Comparison of ENCODE assay signal across 18 mouse cellular contexts in genomic region chr17:78221860-78222259, GRCm38 (mm10). TPM values are rescaled to one million over a fixed set of nuclear protein-coding genes. Genes with fewer than 3 reads are reported as not detected.
DNase-seq lines count a peak whose midpoint lies in the region; ATAC-seq and TF ChIP-seq lines count a peak whose summit lies in the region.
"Had no signal": no experiment of that assay in that cellular context is flagged by ENCODE, and none has a peak within 500 bp of the region (broad histone marks: within the 10 kb centered on the region; RNA-seq: fewer than 3 reads in every experiment).

No protein-coding gene starts in this region.

- DNase-seq in heart, adult 11 months, result peak; percentile 94
- DNase-seq in heart, postnatal 10 days, result no peak
- DNase-seq in heart, postnatal 4 days, result no peak
- DNase-seq in kidney, adult 2 months, result peak; percentile 34
- no peak for DNase-seq in right cerebral cortex, adult 18-20 months
- DNase-seq: cerebellum, adult 9-11 months had no signal

- no peak for TF ChIP-seq CTCF in kidney, adult 2 months (conservative IDR thresholded peaks at IDR 0.05; ENCODE audit: insufficient read depth, insufficient read length, low read depth, low read length)

- no peaks in the 10 kb centered on the region for H3K9me3 ChIP-seq in heart, embryonic 14.5 days (ENCODE audit: control insufficient read depth, low read length)
- no peaks in the 10 kb centered on the region for H3K9me3 ChIP-seq in kidney, embryonic 16.5 days (ENCODE audit: low read length)
- H3K9me3 ChIP-seq: embryonic facial prominence, embryonic 13.5 days; forebrain, embryonic 12.5 days; hindbrain, embryonic 12.5 days had no signal

- no peaks in the 10 kb centered on the region for H3K36me3 ChIP-seq in heart, embryonic 14.5 days (ENCODE audit: control insufficient read depth, insufficient read depth, low read length)
- H3K36me3 ChIP-seq in kidney, adult 2 months (ENCODE audit: control insufficient read depth, insufficient read depth, low read length), result no peaks in the 10 kb centered on the region
- no peaks in the 10 kb centered on the region for H3K36me3 ChIP-seq in kidney, embryonic 16.5 days (ENCODE audit: insufficient read depth, low read length)
- H3K36me3 ChIP-seq: embryonic facial prominence, embryonic 13.5 days; forebrain, embryonic 12.5 days; hindbrain, embryonic 12.5 days had no signal

- H3K4me3 ChIP-seq in heart, embryonic 14.5 days (ENCODE audit: control insufficient read depth in 1 of 2, insufficient read depth in 1 of 2, low read depth in 1 of 2, low read length in 2 of 2), result no peak overlapping the region
- no peak overlapping the region for H3K4me3 ChIP-seq in kidney, adult 2 months (ENCODE audit: insufficient read depth, low read depth, low read length)
- no peak overlapping the region for H3K4me3 ChIP-seq in kidney, embryonic 16.5 days (ENCODE audit: low read length)
- H3K4me3 ChIP-seq: embryonic facial prominence, embryonic 13.5 days; forebrain, embryonic 12.5 days; hindbrain, embryonic 12.5 days had no signal

- H3K27me3 ChIP-seq in heart, embryonic 14.5 days (ENCODE audit: control insufficient read depth, insufficient read depth, low read length), result no peaks in the 10 kb centered on the region
- no peaks in the 10 kb centered on the region for H3K27me3 ChIP-seq in kidney, adult 2 months (replicated peaks; ENCODE audit: control insufficient read depth, insufficient read depth, low read length)
- no peaks in the 10 kb centered on the region for H3K27me3 ChIP-seq in kidney, embryonic 16.5 days (ENCODE audit: insufficient read depth, low read length)
- H3K27me3 ChIP-seq: CH12.LX; embryonic facial prominence, embryonic 13.5 days; forebrain, embryonic 12.5 days; hindbrain, embryonic 12.5 days; Patski had no signal

- TF ChIP-seq POLR2A in kidney, adult 2 months (IDR thresholded peaks at IDR 0.05; ENCODE audit: low read depth, low read length), result no peak

- H3K27ac ChIP-seq in heart, embryonic 14.5 days (replicated peaks in 1 of 2; ENCODE audit: control insufficient read depth in 1 of 2, insufficient read depth in 1 of 2, low read depth in 2 of 2, low read length in 2 of 2), result no peak overlapping the region; a peak in 1 of 4 replicates
- peak overlapping the region; percentile 64 for H3K27ac ChIP-seq in kidney, adult 2 months (ENCODE audit: insufficient read depth, low read depth, low read length)
- no peak overlapping the region for H3K27ac ChIP-seq in kidney, embryonic 16.5 days (ENCODE audit: low read length)
- H3K27ac ChIP-seq: embryonic facial prominence, embryonic 13.5 days; forebrain, embryonic 12.5 days; hindbrain, embryonic 12.5 days; kidney, postnatal 0 days had no signal

- H3K9ac ChIP-seq in heart, embryonic 14.5 days (ENCODE audit: low read length), result no peak overlapping the region
- no peak overlapping the region for H3K9ac ChIP-seq in kidney, embryonic 16.5 days (replicated peaks; ENCODE audit: low read length)
- H3K9ac ChIP-seq: embryonic facial prominence, embryonic 13.5 days; forebrain, embryonic 12.5 days; hindbrain, embryonic 12.5 days had no signal

- ATAC-seq in heart, embryonic 14.5 days (ENCODE audit: insufficient number of reproducible peaks, insufficient read depth, low FRiP score, low read depth), result no peak
- ATAC-seq in kidney, embryonic 16.5 days (ENCODE audit: low FRiP score, low TSS enrichment), result no peak
- ATAC-seq: activated CD4-positive, CD25-positive, alpha-beta regulatory T cell, adult 4 months; forebrain, embryonic 16.5 days; hindbrain, embryonic 16.5 days; inflammation-experienced regulatory T-cells, adult 6 months; Patski had no signal

- peaks cover 8 to 12% of the 10 kb centered on the region in 2 experiments for H3K4me1 ChIP-seq in heart, embryonic 14.5 days (ENCODE audit: control insufficient read depth in 2 of 2, insufficient read depth in 2 of 2, low read length in 2 of 2)
- peaks cover 62% of the 10 kb centered on the region for H3K4me1 ChIP-seq in kidney, adult 2 months (ENCODE audit: control insufficient read depth, insufficient read depth, low read length)
- H3K4me1 ChIP-seq in kidney, embryonic 16.5 days (ENCODE audit: insufficient read depth, low read length), result peaks cover 65% of the 10 kb centered on the region

- 0 out of 2 replicates have a peak overlapping the region, but pooled peaks have one; percentile 27 for H3K4me2 ChIP-seq in heart, embryonic 14.5 days (ENCODE audit: low read length)
- no peak overlapping the region for H3K4me2 ChIP-seq in kidney, embryonic 16.5 days (replicated peaks; ENCODE audit: low read depth, low read length)
- H3K4me2 ChIP-seq: embryonic facial prominence, embryonic 13.5 days; forebrain, embryonic 12.5 days; hindbrain, embryonic 12.5 days had no signal

- WGBS in heart, embryonic 14.5 days, result 97% methylated on average over 1 of the region's 1 CpGs
- WGBS in kidney, adult 2 months, result 63% methylated on average over 1 of the region's 1 CpGs
- WGBS in kidney, embryonic 16.5 days, result 86% methylated on average over 1 of the region's 1 CpGs

- intact Hi-C loops in heart, postnatal 10 days (cut with DNase I), result no loop called here

RNA-seq across cellular contexts. Expression of gene Crim1, which starts 21.8 kb away (rescaled TPM):
- total RNA-seq in heart, postnatal 10 days (2021), result 10 to 100 TPM; 44.8 to 47.1 TPM
- 2.0 and 2.6 TPM in 2 replicates for polyA plus RNA-seq in heart, embryonic 14.5 days (2014; fragmentation: Nextera tagmentation; extraction: Ambion mirVana)
- total RNA-seq in heart, postnatal 4 days (2021), result 10 to 100 TPM; 40.1 to 42.1 TPM
- polyA plus RNA-seq in kidney, adult 2 months (2012; rRNA removed), result 54.2 and 64.9 TPM in 2 replicates
- polyA plus RNA-seq in kidney, embryonic 16.5 days (2015; fragmentation: Nextera tagmentation; extraction: Ambion mirVana), result 5.3 and 5.4 TPM in 2 replicates

Comparison
In these comparisons a context has a peak if more than half of its experiments do, and no peak if none do; other contexts are left out.
1. DNase-seq: peak in heart, adult 11 months (single experiment) and kidney, adult 2 months (single experiment); none in heart, postnatal 10 days (0 of 2), heart, postnatal 4 days (single experiment) and right cerebral cortex, adult 18-20 months (single experiment).